Mouse (Mus musculus): ENCODE measurements around the gene Golga1.

GRCm38 (mm10) chr2:39048515-39048914, 16.8 kb downstream of the Golga1 start:
- no peak for TF ChIP-seq CTCF (IDR thresholded peaks at IDR 0.05; ENCODE audit: low read depth)
- no peak for TF ChIP-seq EP300 (IDR thresholded peaks at IDR 0.05; ENCODE audit: low read depth)

Data from liver, postnatal 0 days (tissue).